Mouse (Mus musculus) olfactory bulb, adult 2 months (tissue): ENCODE measurements around the gene Vars.

ENCODE experiments used
- CTCF ChIP-seq: fragments of 200-500 bp; IDR thresholded peaks from 2 replicates; pipeline ENCODE4 v1.5.1; 2012; ENCODE audit warnings: low read depth, mild to moderate bottlenecking, low read length, moderate library complexity; ENCODE audit not compliant: insufficient read depth
- POLR2A ChIP-seq: fragments of 200-500 bp; IDR thresholded peaks from 2 replicates; pipeline ENCODE4 v1.6.1; 2012; ENCODE audit warnings: mild to moderate bottlenecking, low read depth, low read length, moderate library complexity; ENCODE audit not compliant: insufficient read depth

DNA sequence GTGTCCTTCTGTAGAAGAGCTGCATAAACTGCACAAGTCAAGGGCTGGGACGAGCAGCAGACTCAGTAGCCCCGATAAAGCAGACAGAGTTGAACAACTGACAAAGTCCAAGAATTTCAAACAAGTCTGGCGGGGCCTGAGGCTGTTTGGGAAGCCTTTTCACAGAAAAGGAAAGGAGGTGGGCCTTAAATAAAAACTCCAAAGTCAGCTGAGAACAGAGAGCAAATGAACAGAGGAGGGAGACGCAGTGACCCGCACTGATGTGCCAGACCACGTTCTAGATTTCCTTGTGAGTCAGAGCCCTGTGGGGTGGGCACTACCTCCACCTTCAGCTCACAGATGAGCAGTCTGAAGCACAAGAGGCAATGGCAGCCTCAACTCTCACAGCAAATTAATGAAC lies 34.1 kb downstream of the Vars start:
- TF ChIP-seq POLR2A (no peak), CTCF (no peak)
